Comparison of ENCODE assay signal across 9 mouse cellular contexts in genomic region chr3:9523081-9523932, GRCm38 (mm10).
DNase-seq lines count a peak whose midpoint lies in the region; ATAC-seq and TF ChIP-seq lines count a peak whose summit lies in the region.
"Had no signal": no experiment of that assay in that cellular context is flagged by ENCODE, and none has a peak within 500 bp of the region (broad histone marks: within the 10 kb centered on the region; RNA-seq: fewer than 3 reads in every experiment).

No protein-coding gene starts in this region.

- H3K27me3 ChIP-seq in limb, embryonic 14.5 days (ENCODE audit: control insufficient read depth, insufficient read depth, low read length), result no peaks in the 10 kb centered on the region
- H3K27me3 ChIP-seq: limb, embryonic 13.5 days had no signal

- TF ChIP-seq POLR2A in limb, embryonic 14.5 days (IDR thresholded peaks at IDR 0.05; ENCODE audit: borderline replicate concordance, extremely low read depth, insufficient read depth, insufficient read length), result no peak

- no peak for ATAC-seq in limb, embryonic 14.5 days (ENCODE audit: low FRiP score, low read depth)
- ATAC-seq in inflammation-experienced regulatory T-cells, adult 6 months, result no peak

- no peaks in the 10 kb centered on the region for H3K36me3 ChIP-seq in limb, embryonic 14.5 days (ENCODE audit: control insufficient read depth, insufficient read depth, low read length)
- H3K36me3 ChIP-seq: limb, embryonic 13.5 days had no signal

- DNase-seq in adrenal gland, adult (ENCODE audit: inconsistent age in 2 of 2, low spot score in 1 of 2), result peak; percentile 39 to 78
- no peak for DNase-seq in adrenal gland, postnatal 4 days (ENCODE audit: low spot score in 2 of 2)
- peak; percentile 39 to 47 for DNase-seq in layer of hippocampus, postnatal 14 days (ENCODE audit: low spot score in 2 of 2)
- DNase-seq in layer of hippocampus, postnatal 36 days, result no peak
- DNase-seq in frontal cortex, postnatal 14 days (ENCODE audit: low spot score in 2 of 2), result peak; percentile 31 to 36
- DNase-seq in limb, embryonic 14.5 days (ENCODE audit: low spot score), result peak; percentile 57
- no peak for DNase-seq in spleen, postnatal 36 days (ENCODE audit: low spot score in 2 of 2)

- no peak overlapping the region for H3K4me2 ChIP-seq in limb, embryonic 14.5 days (replicated peaks; ENCODE audit: low read depth, low read length, severe bottlenecking)
- H3K4me2 ChIP-seq: limb, embryonic 13.5 days had no signal

- WGBS in limb, embryonic 14.5 days, result 41% methylated on average over 18 of the region's 18 CpGs

- H3K27ac ChIP-seq in limb, embryonic 14.5 days (replicated peaks; ENCODE audit: low read depth, low read length), result no peak overlapping the region
- H3K27ac ChIP-seq: limb, embryonic 13.5 days had no signal

- peaks cover 39% of the 10 kb centered on the region for H3K4me1 ChIP-seq in limb, embryonic 14.5 days (ENCODE audit: control insufficient read depth, insufficient read depth, low read length)

- no peak overlapping the region for H3K9ac ChIP-seq in limb, embryonic 14.5 days (ENCODE audit: low read depth, low read length, severe bottlenecking)
- H3K9ac ChIP-seq: limb, embryonic 13.5 days had no signal

- H3K4me3 ChIP-seq in limb, embryonic 14.5 days (replicated peaks; ENCODE audit: low read length), result no peak overlapping the region
- H3K4me3 ChIP-seq: limb, embryonic 13.5 days had no signal

- H3K9me3 ChIP-seq in limb, embryonic 14.5 days (ENCODE audit: control insufficient read depth, low read length), result no peaks in the 10 kb centered on the region
- H3K9me3 ChIP-seq: limb, embryonic 13.5 days had no signal

Comparison
In these comparisons a context has a peak if more than half of its experiments do, and no peak if none do; other contexts are left out.
1. DNase-seq: peak in adrenal gland, adult (2 of 2), layer of hippocampus, postnatal 14 days (2 of 2), frontal cortex, postnatal 14 days (2 of 2) and limb, embryonic 14.5 days (single experiment); none in adrenal gland, postnatal 4 days (0 of 2), layer of hippocampus, postnatal 36 days (0 of 2) and spleen, postnatal 36 days (0 of 2).